12 mouse cellular contexts compared by ENCODE assay signal in genomic region chr9:103226806-103227205, GRCm38 (mm10). TPM values are rescaled to one million over a fixed set of nuclear protein-coding genes. Genes with fewer than 3 reads are reported as not detected.
A peak's percentile ranks its signal among the peaks of the same experiment; 100 is the strongest.
DNase-seq lines count a peak whose midpoint lies in the region; ATAC-seq lines count a peak whose summit lies in the region.
"Had no signal": no experiment of that assay in that cellular context is flagged by ENCODE, and none has a peak within 500 bp of the region (broad histone marks: within the 10 kb centered on the region; RNA-seq: fewer than 3 reads in every experiment).

No protein-coding gene starts in this region.

- H3K36me3 ChIP-seq in liver, embryonic 16.5 days (ENCODE audit: control insufficient read depth, insufficient read depth), result no peaks in the 10 kb centered on the region
- H3K36me3 ChIP-seq in hindbrain, embryonic 10.5 days, result no peaks in the 10 kb centered on the region
- H3K36me3 ChIP-seq: midbrain, embryonic 15.5 days; neural tube, embryonic 12.5 days had no signal

- no peak overlapping the region for H3K9ac ChIP-seq in liver, embryonic 16.5 days (ENCODE audit: low read depth, low read length)
- H3K9ac ChIP-seq: midbrain, embryonic 15.5 days; neural tube, embryonic 12.5 days had no signal

- 77% methylated on average over 15 of the region's 15 CpGs for WGBS in liver, embryonic 16.5 days (ENCODE audit: insufficient replicate concordance)
- WGBS in hindbrain, embryonic 10.5 days, result 95% methylated on average over 15 of the region's 15 CpGs

- no peak overlapping the region for H3K4me2 ChIP-seq in liver, embryonic 16.5 days (ENCODE audit: low read depth, low read length)
- H3K4me2 ChIP-seq: midbrain, embryonic 15.5 days; neural tube, embryonic 12.5 days had no signal

- peaks cover 6% of the 10 kb centered on the region for H3K4me1 ChIP-seq in liver, embryonic 16.5 days (ENCODE audit: control insufficient read depth, low read depth, low read length)
- peaks cover 10% of the 10 kb centered on the region for H3K4me1 ChIP-seq in hindbrain, embryonic 10.5 days (replicated peaks)

- ATAC-seq in liver, embryonic 16.5 days (ENCODE audit: low read depth), result no peak
- ATAC-seq: activated CD4-positive, CD25-positive, alpha-beta regulatory T cell, adult 4 months; forebrain, embryonic 16.5 days; midbrain, embryonic 15.5 days had no signal

- peak overlapping the region; percentile 34; the same call in 1 of the 2 replicates for H3K27ac ChIP-seq in liver, embryonic 16.5 days (ENCODE audit: low read length)
- H3K27ac ChIP-seq in hindbrain, embryonic 10.5 days, result no peak overlapping the region
- H3K27ac ChIP-seq: midbrain, embryonic 15.5 days; neural tube, embryonic 12.5 days had no signal

- intact Hi-C loops in heart, postnatal 25 days (cut with DNase I), result loop anchor here (5.0 kb wide), 1 partner anchor 75 kb away; no protein-coding TSS in a partner anchor

- H3K4me3 ChIP-seq in liver, embryonic 16.5 days (ENCODE audit: low read depth, low read length), result peak overlapping the region; percentile 16; the same call in 1 of the 2 replicates
- no peak overlapping the region for H3K4me3 ChIP-seq in hindbrain, embryonic 10.5 days
- H3K4me3 ChIP-seq: midbrain, embryonic 15.5 days; neural tube, embryonic 12.5 days had no signal

- no peaks in the 10 kb centered on the region for H3K27me3 ChIP-seq in liver, embryonic 16.5 days (ENCODE audit: control insufficient read depth, insufficient read depth, low read depth, low read length)
- H3K27me3 ChIP-seq in hindbrain, embryonic 10.5 days (ENCODE audit: insufficient read depth, poor library complexity, severe bottlenecking), result no peaks in the 10 kb centered on the region
- H3K27me3 ChIP-seq: midbrain, embryonic 15.5 days; neural tube, embryonic 12.5 days had no signal

- no peaks in the 10 kb centered on the region for H3K9me3 ChIP-seq in liver, embryonic 16.5 days (replicated peaks; ENCODE audit: control insufficient read depth, low read length)
- no peaks in the 10 kb centered on the region for H3K9me3 ChIP-seq in hindbrain, embryonic 10.5 days
- H3K9me3 ChIP-seq: midbrain, embryonic 15.5 days; neural tube, embryonic 12.5 days had no signal

- DNase-seq in heart, postnatal 4 days, result peak; percentile 21
- DNase-seq in heart, postnatal 25 days (ENCODE audit: low spot score), result no peak
- DNase-seq in right cerebral cortex, postnatal 4 days, result peak; percentile 18
- DNase-seq in right cerebral cortex, postnatal 36 days (ENCODE audit: low spot score in 2 of 2), result no peak
- DNase-seq in embryo, embryonic 10 days (ENCODE audit: low spot score), result no peak
- DNase-seq in hindbrain, embryonic 10.5 days (ENCODE audit: low spot score), result no peak
- DNase-seq: cerebellum, postnatal 36 days had no signal

RNA-seq across cellular contexts. Expression of gene Gm20425, which starts 3.3 kb away (rescaled TPM):
- 1 to 10 TPM; 4.9 to 6.7 TPM for total RNA-seq in heart, postnatal 4 days (2021)
- 1 to 10 TPM; 6.7 to 8.0 TPM for total RNA-seq in heart, postnatal 25 days (2021)
- 1.8 and 3.4 TPM in 2 replicates for polyA plus RNA-seq in liver, embryonic 16.5 days (2015; fragmentation: Nextera tagmentation; extraction: Ambion mirVana)
- not detected in 2 replicates for polyA plus RNA-seq in hindbrain, embryonic 10.5 days (2016; fragmentation: Nextera tagmentation; extraction: Ambion mirVana)
- polyA plus RNA-seq: forebrain, embryonic 16.5 days; midbrain, embryonic 15.5 days had no signal

RNA-seq across cellular contexts. Expression of gene Trf, which starts 3.4 kb away (rescaled TPM):
- 10 to 100 TPM; 19.2 to 21.1 TPM for total RNA-seq in heart, postnatal 4 days (2021)
- 10 to 100 TPM; 39.7 to 47.5 TPM for total RNA-seq in heart, postnatal 25 days (2021)
- polyA plus RNA-seq in liver, embryonic 16.5 days (2015; fragmentation: Nextera tagmentation; extraction: Ambion mirVana), result 18,368 and 22,262 TPM in 2 replicates
- polyA plus RNA-seq in hindbrain, embryonic 10.5 days (2016; fragmentation: Nextera tagmentation; extraction: Ambion mirVana), result 17.2 and 27.2 TPM in 2 replicates

RNA-seq across cellular contexts. Expression of gene Srprb, which starts 24.9 kb away (rescaled TPM):
- total RNA-seq in heart, postnatal 4 days (2021), result 10 to 100 TPM; 24.9 to 26.7 TPM
- total RNA-seq in heart, postnatal 25 days (2021), result 10 to 100 TPM; 18.0 to 19.4 TPM
- polyA plus RNA-seq in liver, embryonic 16.5 days (2015; fragmentation: Nextera tagmentation; extraction: Ambion mirVana), result 16.9 and 17.2 TPM in 2 replicates
- 62.0 and 69.7 TPM in 2 replicates for polyA plus RNA-seq in hindbrain, embryonic 10.5 days (2016; fragmentation: Nextera tagmentation; extraction: Ambion mirVana)

Comparison
In these comparisons a context has a peak if more than half of its experiments do, and no peak if none do; other contexts are left out.
1. DNase-seq: peak in heart, postnatal 4 days (single experiment) and right cerebral cortex, postnatal 4 days (single experiment); none in heart, postnatal 25 days (single experiment), right cerebral cortex, postnatal 36 days (0 of 2), embryo, embryonic 10 days (single experiment) and hindbrain, embryonic 10.5 days (single experiment).